Mouse (Mus musculus): ENCODE measurements around the gene Wipi1. TPM values are rescaled to one million over a fixed set of nuclear protein-coding genes. Genes with fewer than 3 reads are reported as not detected.

Wipi1 gene
- polyA plus RNA-seq, 1 experiment from 2014 or later, result 43.2 TPM

GRCm38 (mm10) chr11:109649975-109650701 lies 38.4 kb upstream of the Wipi1 start:
- H3K27me3 ChIP-seq (ENCODE audit: control insufficient read depth, insufficient read depth, low read length), result no peaks in the 10 kb centered on the region
- WGBS, result 2% methylated on average over 31 of the region's 31 CpGs
- peak overlapping the region; percentile 90 for H3K9ac ChIP-seq (ENCODE audit: low read length)
- peaks cover 19% of the 10 kb centered on the region for H3K4me1 ChIP-seq (ENCODE audit: control insufficient read depth, insufficient read depth, low read length)
- H3K4me3 ChIP-seq (replicated peaks; ENCODE audit: low read length), result peak overlapping the region; percentile 93
- no peaks in the 10 kb centered on the region for H3K9me3 ChIP-seq (replicated peaks; ENCODE audit: control insufficient read depth, low read length)
- no peaks in the 10 kb centered on the region for H3K36me3 ChIP-seq (ENCODE audit: control insufficient read depth, insufficient read depth, low read length)
- H3K27ac ChIP-seq (ENCODE audit: low read length), result peak overlapping the region; percentile 88; the same call in 1 of the 2 replicates
- ATAC-seq (ENCODE audit: insufficient read depth, low FRiP score), result peak; percentile 48
- peak overlapping the region; percentile 68 for H3K4me2 ChIP-seq (ENCODE audit: low read depth, low read length)

GRCm38 (mm10) chr11:109649206-109649605 lies 37.4 kb upstream of the Wipi1 start, which contains the start of gene Prkar1a:
Gene Prkar1a (plus strand): TSS chr11:109649405.
- ATAC-seq (ENCODE audit: insufficient read depth, low FRiP score), result no peak
- peak within 1 kb of the TSS; percentile 88; the same call in 1 of the 2 replicates for H3K27ac ChIP-seq (ENCODE audit: low read length)
- no peaks in the 10 kb centered on the region for H3K27me3 ChIP-seq (ENCODE audit: control insufficient read depth, insufficient read depth, low read length)
- peak within 1 kb of the TSS; percentile 93 for H3K4me3 ChIP-seq (replicated peaks; ENCODE audit: low read length)
- H3K4me1 ChIP-seq (ENCODE audit: control insufficient read depth, insufficient read depth, low read length), result peaks cover 19% of the 10 kb centered on the region
- peak within 1 kb of the TSS; percentile 90 for H3K9ac ChIP-seq (ENCODE audit: low read length)
- 9% methylated on average over 8 of the region's 8 CpGs for WGBS
- H3K4me2 ChIP-seq (ENCODE audit: low read depth, low read length), result peak within 1 kb of the TSS; percentile 68
- H3K9me3 ChIP-seq (replicated peaks; ENCODE audit: control insufficient read depth, low read length), result no peaks in the 10 kb centered on the region
- no peaks in the 10 kb centered on the region for H3K36me3 ChIP-seq (ENCODE audit: control insufficient read depth, insufficient read depth, low read length)

- no peak overlapping the region for H3K9ac ChIP-seq (ENCODE audit: low read length)
- H3K27me3 ChIP-seq (ENCODE audit: control insufficient read depth, insufficient read depth, low read length), result no peaks in the 10 kb centered on the region
- WGBS, result 46% methylated on average over 7 of the region's 7 CpGs
- H3K27ac ChIP-seq (ENCODE audit: low read length), result no peak overlapping the region
- H3K4me1 ChIP-seq (ENCODE audit: control insufficient read depth, insufficient read depth, low read length), result peaks cover 18% of the 10 kb centered on the region
- no peak overlapping the region for H3K4me3 ChIP-seq (replicated peaks; ENCODE audit: low read length)
- no peak for ATAC-seq (ENCODE audit: insufficient read depth, low FRiP score)
- no peaks in the 10 kb centered on the region for H3K9me3 ChIP-seq (replicated peaks; ENCODE audit: control insufficient read depth, low read length)
- no peaks in the 10 kb centered on the region for H3K36me3 ChIP-seq (ENCODE audit: control insufficient read depth, insufficient read depth, low read length)
- H3K4me2 ChIP-seq (ENCODE audit: low read depth, low read length), result no peak overlapping the region
These were observed 36.7 kb upstream of the Wipi1 start for GRCm38 (mm10) chr11:109648510-109648909.

GRCm38 (mm10) chr11:109641498-109642222 lies 29.9 kb upstream of the Wipi1 start:
- Histone ChIP-seq H3K4me3 (replicated peaks; ENCODE audit: low read length) (no peak overlapping the region), H3K4me1 (ENCODE audit: control insufficient read depth, insufficient read depth, low read length) (no peaks in the 10 kb centered on the region), H3K27me3 (ENCODE audit: control insufficient read depth, insufficient read depth, low read length) (no peaks in the 10 kb centered on the region), H3K4me2 (ENCODE audit: low read depth, low read length) (no peak overlapping the region), H3K27ac (ENCODE audit: low read length) (no peak overlapping the region), H3K9ac (ENCODE audit: low read length) (no peak overlapping the region), H3K9me3 (replicated peaks; ENCODE audit: control insufficient read depth, low read length) (no peaks in the 10 kb centered on the region), H3K36me3 (ENCODE audit: control insufficient read depth, insufficient read depth, low read length) (no peaks in the 10 kb centered on the region)
- 0 out of 2 replicates have a peak, but pooled peaks have one; percentile 47 for ATAC-seq (ENCODE audit: insufficient read depth, low FRiP score)
- 69% methylated on average over 5 of the region's 5 CpGs for WGBS

GRCm38 (mm10) chr11:109635871-109636395 lies 24.2 kb upstream of the Wipi1 start:
- 41% methylated on average over 6 of the region's 6 CpGs for WGBS
- Histone ChIP-seq H3K27ac (ENCODE audit: low read length) (no peak overlapping the region), H3K9me3 (replicated peaks; ENCODE audit: control insufficient read depth, low read length) (no peaks in the 10 kb centered on the region), H3K27me3 (ENCODE audit: control insufficient read depth, insufficient read depth, low read length) (no peaks in the 10 kb centered on the region), H3K36me3 (ENCODE audit: control insufficient read depth, insufficient read depth, low read length) (no peaks in the 10 kb centered on the region), H3K4me2 (ENCODE audit: low read depth, low read length) (no peak overlapping the region), H3K9ac (ENCODE audit: low read length) (no peak overlapping the region), H3K4me1 (ENCODE audit: control insufficient read depth, insufficient read depth, low read length) (no peaks in the 10 kb centered on the region), H3K4me3 (replicated peaks; ENCODE audit: low read length) (no peak overlapping the region)
- no peak for ATAC-seq (ENCODE audit: insufficient read depth, low FRiP score)

GRCm38 (mm10) chr11:109634928-109635327 lies 23.2 kb upstream of the Wipi1 start:
- no peak for ATAC-seq (ENCODE audit: insufficient read depth, low FRiP score)
- WGBS, result 64% methylated on average over 9 of the region's 9 CpGs
- no peak overlapping the region for H3K4me3 ChIP-seq (replicated peaks; ENCODE audit: low read length)
- no peaks in the 10 kb centered on the region for H3K9me3 ChIP-seq (replicated peaks; ENCODE audit: control insufficient read depth, low read length)
- H3K9ac ChIP-seq (ENCODE audit: low read length), result no peak overlapping the region
- no peak overlapping the region for H3K4me2 ChIP-seq (ENCODE audit: low read depth, low read length)
- no peaks in the 10 kb centered on the region for H3K4me1 ChIP-seq (ENCODE audit: control insufficient read depth, insufficient read depth, low read length)
- no peaks in the 10 kb centered on the region for H3K27me3 ChIP-seq (ENCODE audit: control insufficient read depth, insufficient read depth, low read length)
- no peaks in the 10 kb centered on the region for H3K36me3 ChIP-seq (ENCODE audit: control insufficient read depth, insufficient read depth, low read length)
- no peak overlapping the region for H3K27ac ChIP-seq (ENCODE audit: low read length)

GRCm38 (mm10) chr11:109629021-109629521 lies 17.3 kb upstream of the Wipi1 start:
- no peak for ATAC-seq (ENCODE audit: insufficient read depth, low FRiP score)
- Histone ChIP-seq H3K27me3 (ENCODE audit: control insufficient read depth, insufficient read depth, low read length) (no peaks in the 10 kb centered on the region), H3K27ac (ENCODE audit: low read length) (no peak overlapping the region), H3K4me3 (replicated peaks; ENCODE audit: low read length) (no peak overlapping the region), H3K4me1 (ENCODE audit: control insufficient read depth, insufficient read depth, low read length) (no peaks in the 10 kb centered on the region), H3K36me3 (ENCODE audit: control insufficient read depth, insufficient read depth, low read length) (no peaks in the 10 kb centered on the region), H3K4me2 (ENCODE audit: low read depth, low read length) (no peak overlapping the region), H3K9me3 (replicated peaks; ENCODE audit: control insufficient read depth, low read length) (no peaks in the 10 kb centered on the region), H3K9ac (ENCODE audit: low read length) (no peak overlapping the region)
- 49% methylated on average over 10 of the region's 10 CpGs for WGBS

GRCm38 (mm10) chr11:109628099-109628498 lies 16.3 kb upstream of the Wipi1 start:
- Histone ChIP-seq H3K4me3 (replicated peaks; ENCODE audit: low read length) (no peak overlapping the region), H3K27me3 (ENCODE audit: control insufficient read depth, insufficient read depth, low read length) (no peaks in the 10 kb centered on the region), H3K4me1 (ENCODE audit: control insufficient read depth, insufficient read depth, low read length) (no peaks in the 10 kb centered on the region), H3K27ac (ENCODE audit: low read length) (no peak overlapping the region), H3K36me3 (ENCODE audit: control insufficient read depth, insufficient read depth, low read length) (no peaks in the 10 kb centered on the region), H3K4me2 (ENCODE audit: low read depth, low read length) (no peak overlapping the region), H3K9ac (ENCODE audit: low read length) (no peak overlapping the region), H3K9me3 (replicated peaks; ENCODE audit: control insufficient read depth, low read length) (no peaks in the 10 kb centered on the region)
- 83% methylated on average over 3 of the region's 3 CpGs for WGBS
- ATAC-seq (ENCODE audit: insufficient read depth, low FRiP score), result no peak

GRCm38 (mm10) chr11:109627648-109628047 lies 15.9 kb upstream of the Wipi1 start:
- Histone ChIP-seq H3K27me3 (ENCODE audit: control insufficient read depth, insufficient read depth, low read length) (no peaks in the 10 kb centered on the region), H3K4me2 (ENCODE audit: low read depth, low read length) (no peak overlapping the region), H3K9ac (ENCODE audit: low read length) (no peak overlapping the region), H3K4me1 (ENCODE audit: control insufficient read depth, insufficient read depth, low read length) (no peaks in the 10 kb centered on the region), H3K9me3 (replicated peaks; ENCODE audit: control insufficient read depth, low read length) (no peaks in the 10 kb centered on the region), H3K36me3 (ENCODE audit: control insufficient read depth, insufficient read depth, low read length) (no peaks in the 10 kb centered on the region), H3K4me3 (replicated peaks; ENCODE audit: low read length) (no peak overlapping the region), H3K27ac (ENCODE audit: low read length) (no peak overlapping the region)
- 92% methylated on average over 4 of the region's 4 CpGs for WGBS
- ATAC-seq (ENCODE audit: insufficient read depth, low FRiP score), result no peak

All from stomach, embryonic 16.5 days (tissue).